Mouse (Mus musculus): Measurements from ENCODE around the gene Mest.

Mest gene

DNA sequence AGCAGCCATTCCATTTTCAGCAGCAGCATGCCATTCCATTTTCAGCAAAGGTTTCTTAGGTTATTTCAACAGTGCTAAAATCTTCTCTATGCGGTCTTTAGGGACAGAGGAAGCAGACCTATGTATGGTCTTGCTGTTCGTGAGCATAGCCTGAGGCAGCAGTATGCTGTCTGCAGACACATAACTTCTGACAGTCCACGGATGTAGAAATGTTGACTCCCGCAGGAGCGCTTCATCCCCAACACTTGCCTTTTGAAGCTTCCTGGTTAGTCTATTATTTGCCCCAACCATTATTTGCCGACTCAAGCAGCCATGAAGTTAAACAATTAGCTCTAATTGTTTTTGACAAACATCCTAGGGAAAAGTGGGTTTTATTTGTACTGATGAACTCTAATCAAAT lies 14.2 kb upstream of the Mest start:
- no peak for DNase-seq

- no peak for DNase-seq
Observed at GRCm38 (mm10) chr6:30710371-30711364, 12.7 kb upstream of the Mest start.

DNA sequence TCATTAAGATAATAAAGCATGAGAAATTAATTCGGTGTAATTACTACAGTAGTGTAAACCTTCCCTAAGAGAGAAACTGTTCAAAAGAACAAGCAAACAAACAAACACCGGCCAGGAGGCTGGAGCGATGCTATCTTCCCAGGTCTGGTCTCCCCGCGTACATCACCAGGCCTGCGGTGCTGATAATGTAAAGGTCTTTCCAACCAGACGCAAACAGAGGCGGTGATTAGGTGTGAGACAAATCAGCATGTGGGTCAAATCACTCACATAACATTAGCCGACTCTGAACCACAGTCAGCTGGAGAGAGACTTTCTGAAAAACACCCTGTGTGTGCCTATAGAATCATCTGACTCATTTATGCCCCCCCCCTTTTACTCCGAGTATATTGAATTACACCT lies 12.0 kb upstream of the Mest start:
- no peak for DNase-seq

GRCm38 (mm10) chr6:30712484-30712883 lies 10.9 kb upstream of the Mest start:
- no peak for DNase-seq

GRCm38 (mm10) chr6:30713455-30713854 lies 9.9 kb upstream of the Mest start:
- no peak for DNase-seq

DNA sequence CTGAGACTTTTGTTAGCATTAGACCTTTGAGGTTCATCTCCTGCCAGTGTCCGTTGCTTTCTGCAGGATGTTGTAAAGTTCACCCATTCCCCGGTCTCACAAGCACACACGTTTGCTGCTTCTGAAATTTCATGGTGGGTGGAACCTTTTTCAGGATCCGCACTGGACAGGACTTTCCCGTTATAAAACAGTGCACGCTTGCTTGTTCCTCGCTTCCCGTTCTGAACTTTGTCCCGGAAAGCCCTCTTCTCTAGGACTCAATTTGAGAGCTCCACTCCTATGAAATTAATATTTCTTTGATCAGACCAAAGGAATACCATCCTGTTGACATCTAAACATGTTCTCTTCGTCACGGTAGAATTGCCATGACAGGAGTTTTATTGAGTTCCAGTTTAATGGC lies 9.5 kb upstream of the Mest start:
- DNase-seq: no peak

DNA sequence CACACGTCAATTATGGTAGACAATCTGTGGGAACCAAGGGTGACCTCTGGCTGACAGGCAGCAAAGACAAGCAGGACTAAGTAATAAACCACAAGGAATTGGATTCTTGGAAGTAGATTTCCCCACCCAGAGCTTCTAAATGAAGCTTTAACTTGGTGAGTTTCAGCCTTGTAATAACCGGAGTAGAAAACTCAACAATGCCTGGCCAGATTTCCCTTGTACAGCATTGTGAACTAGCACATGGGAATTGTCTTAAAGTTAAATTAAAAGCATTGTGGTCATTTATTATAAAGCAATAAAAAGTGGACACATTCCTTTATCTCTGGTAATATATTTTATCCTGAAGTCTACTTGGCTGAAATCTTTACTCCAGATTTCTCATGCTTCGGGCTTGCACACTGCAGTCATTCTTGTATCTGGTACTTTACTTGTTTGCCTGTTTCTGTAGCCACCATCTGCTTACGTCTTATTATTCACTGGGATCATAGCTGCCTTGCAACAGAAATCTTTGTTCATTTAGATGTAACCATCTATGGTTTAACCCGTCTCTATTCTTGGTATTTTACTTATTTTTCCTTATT lies 8.4 kb upstream of the Mest start:
- no peak for DNase-seq

DNA sequence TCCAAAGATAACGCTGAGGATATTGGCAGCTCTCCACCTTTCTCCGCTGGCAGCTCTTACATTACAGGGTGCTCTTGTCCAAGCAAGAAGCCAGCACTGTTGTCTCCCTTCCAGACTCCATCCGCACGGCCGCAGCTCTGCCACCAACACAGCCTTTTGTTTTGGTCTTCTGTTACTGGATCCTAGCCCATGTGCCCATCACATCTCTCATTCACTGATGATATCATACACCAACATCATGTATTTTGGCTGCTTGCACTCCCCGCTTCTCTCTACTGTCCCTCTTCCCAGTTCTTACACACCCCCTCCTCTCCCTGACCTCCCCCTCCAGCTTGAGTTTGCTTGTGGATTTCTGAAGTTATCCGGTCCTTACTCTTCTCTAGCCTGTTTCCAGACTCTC lies 6.6 kb upstream of the Mest start:
- DNase-seq: no peak

- no peak for DNase-seq
Observed at GRCm38 (mm10) chr6:30722385-30723164, 772 bp upstream of the Mest start.

GRCm38 (mm10) chr6:30730301-30730971 lies 7.1 kb downstream of the Mest start:
- DNase-seq: no peak

DNA sequence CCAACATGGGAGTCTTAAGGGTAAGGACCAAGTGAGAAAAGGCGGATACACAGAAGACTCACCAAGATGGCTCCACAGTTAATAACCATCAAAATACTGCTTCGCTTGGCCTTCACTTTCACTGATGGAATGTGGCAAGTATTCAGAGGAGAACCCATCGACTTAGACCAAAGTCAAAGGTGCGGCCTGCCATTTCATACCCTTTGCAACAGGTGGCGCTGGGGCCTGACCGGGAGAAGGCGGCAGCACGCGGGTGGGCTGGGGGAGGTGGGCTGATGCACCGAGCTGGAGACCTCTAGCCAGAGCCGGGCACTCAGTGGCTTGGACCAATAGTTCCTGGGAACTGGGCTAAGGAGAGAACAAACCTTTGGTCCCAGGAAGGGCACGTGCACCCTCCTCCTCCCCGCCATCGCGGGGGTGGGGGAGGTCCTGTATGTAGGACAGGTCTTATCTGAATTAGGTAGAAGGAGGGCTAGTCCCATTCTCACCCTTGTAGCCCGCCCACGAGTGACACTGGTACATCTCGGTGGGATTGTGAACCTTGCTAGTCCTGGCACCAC lies 9.3 kb downstream of the Mest start:
- no peak for DNase-seq

GRCm38 (mm10) chr6:30734465-30734864 lies 11.1 kb downstream of the Mest start:
- no peak for DNase-seq

- DNase-seq: peak; percentile 17
Observed at GRCm38 (mm10) chr6:30734988-30735727, 11.8 kb downstream of the Mest start.

DNA sequence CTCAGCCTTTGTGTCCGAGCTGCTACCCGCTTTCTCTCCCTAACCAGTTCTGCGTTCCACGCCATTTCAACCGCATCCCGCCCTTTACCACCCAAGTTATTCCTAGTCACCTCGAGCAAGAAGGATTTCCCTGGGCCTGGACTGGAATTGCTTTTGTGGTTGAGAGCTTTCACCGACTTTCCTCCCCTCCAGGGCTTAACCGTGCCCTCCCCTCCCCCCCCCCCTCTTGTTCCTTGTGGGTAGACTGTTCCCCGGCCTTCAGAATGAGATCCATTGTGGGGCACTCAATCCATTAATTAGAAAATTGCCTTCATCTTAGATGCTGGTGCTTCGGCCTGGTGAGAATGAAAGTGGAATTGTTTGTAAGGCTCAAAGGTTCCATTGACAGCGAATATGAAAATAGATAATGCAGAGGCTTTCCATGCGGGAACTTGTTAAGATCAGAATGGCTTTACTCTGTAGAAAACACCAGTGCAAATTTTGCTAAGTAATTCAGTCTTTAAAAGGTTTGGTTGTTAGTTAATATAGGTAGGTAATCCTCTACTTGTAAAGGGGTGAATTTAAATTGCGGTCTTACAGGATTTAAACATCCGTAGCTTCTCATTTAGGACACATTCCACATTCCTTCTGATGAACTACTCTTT lies 12.5 kb downstream of the Mest start:
- DNase-seq: no peak

- no peak for DNase-seq
Observed at GRCm38 (mm10) chr6:30736372-30736762, 13.0 kb downstream of the Mest start.

- peak; percentile 49 for DNase-seq
Observed at GRCm38 (mm10) chr6:30736864-30737547, 13.7 kb downstream of the Mest start.

GRCm38 (mm10) chr6:30737548-30738463 lies 14.5 kb downstream of the Mest start:
- DNase-seq: peak; percentile 55

GRCm38 (mm10) chr6:30738464-30739006 lies 15.2 kb downstream of the Mest start:
- DNase-seq: no peak

GRCm38 (mm10) chr6:30739177-30739747 lies 15.9 kb downstream of the Mest start:
- DNase-seq: peak; percentile 21

Data from kidney, adult 18-20 months (tissue).